Mouse (Mus musculus) limb, embryonic 14.5 days (tissue): ENCODE measurements at regions not wholly inside any gene's neighbourhood (a gene's known extent, or its start where the extent isn't known, plus 50 kb on each side); places are given as distances from the start of the nearest gene placed in this dataset.

Experiments used
- ATAC-seq: fragments of 200-750 bp; cut with Nextera tagmentation; 2 replicates; pipeline ENCODE4 v1.8.0; 2017; ENCODE audit warnings: low read depth, moderate number of reproducible peaks, moderate TSS enrichment; ENCODE audit not compliant: low FRiP score
- DNase-seq: peaks from one replicate; pipeline ENCODE4 v3.0.0-alpha.2; 2015; ENCODE audit warnings: low spot score
- H3K27ac ChIP-seq: fragments of 300-500 bp; sonication (generic); replicated peaks from 2 replicates; pipeline ENCODE4 v1.5.1; 2014; ENCODE audit warnings: low read depth, mild to moderate bottlenecking, low read length, moderate library complexity, mixed read lengths
- H3K27me3 ChIP-seq: fragments of 300-500 bp; sonication (generic); 2 replicates; pipeline ENCODE4 v1.6.1; 2014; ENCODE audit warnings: low read length, mixed read lengths; ENCODE audit not compliant: control insufficient read depth, insufficient read depth
- H3K36me3 ChIP-seq: fragments of 300-500 bp; sonication (generic); 2 replicates; pipeline ENCODE4 v1.6.1; 2014; ENCODE audit warnings: mild to moderate bottlenecking, low read length, moderate library complexity, mixed read lengths; ENCODE audit not compliant: control insufficient read depth, insufficient read depth
- H3K4me1 ChIP-seq: fragments of 300-500 bp; sonication (generic); 2 replicates; pipeline ENCODE4 v1.6.1; 2014; ENCODE audit warnings: antibody characterized with exemption, low read length, mixed read lengths; ENCODE audit not compliant: control insufficient read depth, insufficient read depth
- H3K4me2 ChIP-seq: fragments of 300-500 bp; sonication (generic); replicated peaks from 2 replicates; pipeline ENCODE4 v1.6.1; 2014; ENCODE audit warnings: low read depth, mild to moderate bottlenecking, low read length, moderate library complexity; ENCODE audit not compliant: severe bottlenecking
- H3K4me3 ChIP-seq: fragments of 300-500 bp; sonication (generic); replicated peaks from 2 replicates; pipeline ENCODE4 v1.5.1; 2014; ENCODE audit warnings: low read length
- H3K9ac ChIP-seq: fragments of 300-500 bp; sonication (generic); 2 replicates; pipeline ENCODE4 v1.6.1; 2014; ENCODE audit warnings: mild to moderate bottlenecking, low read depth, low read length, moderate library complexity; ENCODE audit not compliant: severe bottlenecking
- H3K9me3 ChIP-seq: fragments of 300-500 bp; sonication (generic); 2 replicates; pipeline ENCODE4 v1.6.1; 2016; ENCODE audit warnings: low read length; ENCODE audit not compliant: control insufficient read depth
- POLR2A ChIP-seq: fragments of 200-500 bp; IDR thresholded peaks from 2 replicates; pipeline ENCODE4 v1.8.0; 2012; ENCODE audit warnings: inconsistent platforms, mild to moderate bottlenecking, moderate library complexity, borderline replicate concordance; ENCODE audit not compliant: insufficient read depth, insufficient read length; ENCODE audit errors: extremely low read depth
- WGBS: fragments of 180-500 bp; shearing (Covaris S2); extraction: QIAGEN DNeasy Blood & Tissue Kit; methylation state at CpG from one replicate; pipeline ENCODE4 v1.1.7; 2014; 5-methylcytosine and 5-hydroxymethylcytosine counted together

GRCm38 (mm10) chr1:193575986-193576713, 206.1 kb upstream of the Camk1g start:
- no peaks in the 10 kb centered on the region for H3K9me3 ChIP-seq
- no peaks in the 10 kb centered on the region for H3K36me3 ChIP-seq
- H3K27ac ChIP-seq: no peak overlapping the region
- TF ChIP-seq POLR2A: no peak
- 11% methylated on average over 12 of the region's 12 CpGs for WGBS
- no peak overlapping the region for H3K4me2 ChIP-seq
- no peaks in the 10 kb centered on the region for H3K4me1 ChIP-seq
- H3K4me3 ChIP-seq: no peak overlapping the region
- ATAC-seq (peak; percentile 81), DNase-seq (peak; percentile 90)
- H3K27me3 ChIP-seq: no peaks in the 10 kb centered on the region
- no peak overlapping the region for H3K9ac ChIP-seq

- ATAC-seq: no peak
Measured at GRCm38 (mm10) chr1:193572827-193573226, 202.7 kb upstream of the Camk1g start.

GRCm38 (mm10) chr1:193572411-193572810, 202.3 kb upstream of the Camk1g start:
- Histone ChIP-seq H3K36me3 (no peaks in the 10 kb centered on the region), H3K4me1 (0 out of 2 replicates have a peak, but pooled peaks cover 6% of the 10 kb centered on the region), H3K4me2 (no peak overlapping the region), H3K27ac (no peak overlapping the region), H3K4me3 (no peak overlapping the region), H3K9me3 (no peaks in the 10 kb centered on the region), H3K27me3 (no peaks in the 10 kb centered on the region), H3K9ac (no peak overlapping the region)
- DNase-seq (no peak), ATAC-seq (no peak)
- 91% methylated on average over 3 of the region's 3 CpGs for WGBS
- TF ChIP-seq POLR2A: no peak

More at GRCm38 (mm10) chr1:193572827-193573226, 202.7 kb upstream of the Camk1g start:
- WGBS: 74% methylated on average over 2 of the region's 2 CpGs
- Histone ChIP-seq H3K27ac (no peak overlapping the region), H3K27me3 (no peaks in the 10 kb centered on the region), H3K4me3 (no peak overlapping the region), H3K4me1 (0 out of 2 replicates have a peak, but pooled peaks cover 6% of the 10 kb centered on the region), H3K9me3 (no peaks in the 10 kb centered on the region), H3K9ac (no peak overlapping the region), H3K4me2 (no peak overlapping the region), H3K36me3 (no peaks in the 10 kb centered on the region)
- no peak for TF ChIP-seq POLR2A
- DNase-seq: no peak

GRCm38 (mm10) chr1:193571088-193571487, 201.0 kb upstream of the Camk1g start:
- Histone ChIP-seq H3K4me1 (0 out of 2 replicates have a peak, but pooled peaks cover 6% of the 10 kb centered on the region), H3K36me3 (no peaks in the 10 kb centered on the region), H3K9me3 (no peaks in the 10 kb centered on the region), H3K27ac (no peak overlapping the region), H3K27me3 (no peaks in the 10 kb centered on the region), H3K9ac (no peak overlapping the region), H3K4me2 (no peak overlapping the region), H3K4me3 (no peak overlapping the region)
- no peak for TF ChIP-seq POLR2A
- ATAC-seq (no peak), DNase-seq (no peak)

- H3K9me3 ChIP-seq: no peaks in the 10 kb centered on the region
- no peak for ATAC-seq
- TF ChIP-seq POLR2A: no peak
- no peak overlapping the region for H3K4me2 ChIP-seq
- H3K27ac ChIP-seq: 0 out of 2 replicates have a peak overlapping the region, but pooled peaks have one; percentile 3
- H3K9ac ChIP-seq: no peak overlapping the region
- 0 out of 2 replicates have a peak, but pooled peaks cover 12% of the 10 kb centered on the region for H3K4me1 ChIP-seq
- no peaks in the 10 kb centered on the region for H3K36me3 ChIP-seq
- H3K27me3 ChIP-seq: no peaks in the 10 kb centered on the region
- no peak overlapping the region for H3K4me3 ChIP-seq
- WGBS: 25% methylated on average over 4 of the region's 4 CpGs
- peak; percentile 68 for DNase-seq
Measured at GRCm38 (mm10) chr1:193568586-193569174, 198.6 kb upstream of the Camk1g start.
